Mouse (Mus musculus) heart, adult 11 months (tissue): Measurements from ENCODE around the gene Tead1.

Experiments
- DNase-seq: peaks from one replicate; pipeline ENCODE4 v3.0.0; 2022

Tead1 gene

DNA sequence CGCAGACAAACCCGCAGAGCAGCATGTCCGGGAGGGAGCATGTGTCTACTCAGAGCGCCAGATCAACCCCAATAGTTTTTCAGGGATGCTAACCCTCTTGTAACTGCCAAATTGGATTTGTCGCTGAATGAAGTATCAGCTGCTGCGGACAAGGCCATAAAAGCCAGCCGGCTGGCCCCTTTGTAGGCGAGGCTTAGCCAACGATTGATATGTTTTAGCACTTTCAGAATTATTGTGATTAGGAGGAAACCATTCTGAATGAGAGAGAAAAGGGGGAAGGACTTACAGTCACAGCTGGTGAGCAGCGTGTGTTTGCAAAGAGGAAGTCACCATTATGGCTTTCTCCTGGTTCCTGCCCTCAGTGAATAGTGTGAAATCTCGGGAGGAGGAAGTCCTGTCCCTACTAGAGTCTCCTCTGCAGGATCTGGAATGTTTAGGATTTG lies 146.2 kb downstream of the Tead1 start:
- DNase-seq: peak; percentile 93

DNA sequence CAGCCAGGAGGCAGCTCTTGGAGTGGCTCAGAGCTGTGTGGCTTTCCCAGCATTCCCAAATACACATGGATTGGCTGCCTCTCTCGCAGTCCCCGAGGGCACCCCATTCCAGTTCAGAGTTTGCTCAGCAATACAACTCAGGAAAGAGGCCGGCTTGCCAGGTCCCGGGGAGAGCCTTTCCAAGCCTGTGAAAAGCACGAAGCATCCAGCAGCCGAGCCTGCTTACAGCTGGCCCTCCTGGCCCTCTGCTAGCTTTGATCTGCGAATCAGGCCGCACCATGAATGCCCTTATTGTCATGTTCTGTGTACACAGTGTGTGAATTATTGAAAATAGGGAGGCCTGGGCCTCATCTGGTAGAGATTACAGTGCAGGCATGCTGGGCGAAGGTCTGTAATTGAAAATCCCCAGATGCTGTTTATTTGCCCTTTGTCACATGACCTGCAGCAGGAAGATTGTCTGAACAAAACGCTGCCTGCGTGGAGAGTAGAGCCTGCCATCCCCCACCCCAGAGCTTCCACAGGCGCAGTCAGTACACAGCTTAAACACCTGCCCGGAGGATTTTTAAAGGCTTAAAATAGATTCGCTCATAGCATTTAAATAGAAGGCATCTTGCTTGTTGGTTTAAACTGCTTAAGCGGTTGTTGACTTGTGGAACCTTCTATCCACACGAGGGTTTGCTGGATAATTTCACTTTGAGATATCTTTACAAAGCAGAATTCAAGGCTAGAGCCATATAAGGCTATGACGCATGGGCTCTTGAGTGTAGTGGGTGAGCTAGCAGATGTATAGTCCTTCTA lies 147.2 kb downstream of the Tead1 start:
- DNase-seq: peak; percentile 98

DNA sequence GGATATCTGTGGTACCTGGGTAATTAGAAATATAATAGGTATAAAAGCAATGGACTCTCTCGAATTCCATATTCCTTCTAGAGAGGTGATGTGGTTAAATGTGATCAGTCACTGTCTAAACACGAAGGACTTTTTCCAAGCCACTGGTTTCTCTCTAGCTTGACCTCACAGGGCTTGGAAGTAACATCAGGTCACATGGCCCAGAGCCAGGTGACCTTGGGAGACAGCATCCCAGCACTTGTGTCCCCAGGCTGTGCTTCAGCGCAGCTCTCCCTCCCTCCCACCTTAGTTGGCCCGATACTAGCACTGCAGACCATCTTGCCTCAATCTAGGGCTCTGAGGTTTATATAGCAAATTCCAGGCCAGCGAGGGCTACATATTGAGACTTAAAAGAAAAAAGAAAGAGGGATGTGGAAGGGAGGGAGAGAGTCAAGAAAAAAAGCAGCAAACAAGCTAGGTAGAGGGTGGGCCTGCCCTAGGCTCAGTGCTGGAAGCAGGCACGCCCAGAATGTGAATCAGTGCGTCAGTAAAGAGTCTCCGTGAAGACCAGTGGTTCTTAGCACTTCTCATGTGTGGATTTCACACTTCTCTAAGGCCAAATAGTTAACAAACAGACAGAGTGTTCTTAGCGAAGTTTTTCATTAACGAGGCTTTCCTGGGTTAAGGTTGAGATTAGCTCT lies 149.0 kb downstream of the Tead1 start:
- no peak for DNase-seq

DNA sequence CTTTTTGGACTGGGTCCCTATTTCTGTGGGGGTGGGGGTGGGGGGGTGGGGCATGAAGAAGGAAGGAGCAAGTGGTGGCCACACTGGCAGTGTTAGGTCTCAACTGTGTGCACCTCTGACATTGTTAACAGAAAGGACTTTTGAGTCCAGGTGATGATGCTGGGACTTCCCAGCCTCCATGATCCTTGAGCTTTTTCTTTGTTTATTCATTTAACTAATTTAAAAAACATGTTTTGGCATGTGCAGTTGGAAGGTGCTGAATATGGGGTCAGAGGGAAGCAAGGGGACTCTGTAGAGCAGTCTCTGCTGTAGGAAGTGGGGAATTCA lies 149.5 kb downstream of the Tead1 start:
- DNase-seq: no peak

DNA sequence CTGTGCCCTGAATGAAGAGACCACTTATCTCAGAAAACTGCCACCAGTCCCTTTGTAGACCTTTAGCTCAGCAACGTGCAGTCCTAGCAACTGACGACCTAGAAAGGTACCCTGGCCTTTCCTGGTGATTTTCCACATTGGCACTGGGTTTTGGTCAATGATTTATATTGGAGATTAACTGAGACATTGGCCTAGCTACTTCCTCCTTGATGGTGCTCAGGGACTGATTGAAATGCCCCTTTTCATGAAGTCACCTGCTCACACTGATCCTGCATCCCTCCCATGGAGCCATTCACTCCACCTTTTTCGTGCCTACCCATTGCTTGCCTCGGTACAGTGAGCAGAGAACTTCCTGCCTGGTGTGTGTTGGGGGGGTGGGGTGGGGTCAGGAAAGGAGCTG lies 151.8 kb downstream of the Tead1 start:
- no peak for DNase-seq

DNA sequence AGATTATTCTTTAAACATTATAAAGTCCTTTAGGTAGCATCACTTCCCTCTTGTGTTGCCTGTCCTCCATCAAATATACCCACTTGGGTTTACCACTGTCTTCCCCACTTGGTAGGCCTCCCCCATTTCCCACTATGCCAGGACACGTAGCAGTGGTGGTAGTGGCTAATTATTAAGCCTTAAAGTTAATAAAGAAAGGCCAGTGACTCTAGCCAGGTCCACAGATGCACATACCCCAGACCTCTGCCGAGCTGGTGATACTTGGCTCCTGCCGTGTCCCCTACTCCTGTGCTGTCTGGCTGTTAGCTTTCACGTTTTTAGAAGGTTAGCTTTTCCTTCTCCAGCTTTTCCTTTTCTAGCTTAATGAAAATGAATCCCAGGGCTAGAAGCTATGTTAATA lies 152.3 kb downstream of the Tead1 start:
- no peak for DNase-seq

DNA sequence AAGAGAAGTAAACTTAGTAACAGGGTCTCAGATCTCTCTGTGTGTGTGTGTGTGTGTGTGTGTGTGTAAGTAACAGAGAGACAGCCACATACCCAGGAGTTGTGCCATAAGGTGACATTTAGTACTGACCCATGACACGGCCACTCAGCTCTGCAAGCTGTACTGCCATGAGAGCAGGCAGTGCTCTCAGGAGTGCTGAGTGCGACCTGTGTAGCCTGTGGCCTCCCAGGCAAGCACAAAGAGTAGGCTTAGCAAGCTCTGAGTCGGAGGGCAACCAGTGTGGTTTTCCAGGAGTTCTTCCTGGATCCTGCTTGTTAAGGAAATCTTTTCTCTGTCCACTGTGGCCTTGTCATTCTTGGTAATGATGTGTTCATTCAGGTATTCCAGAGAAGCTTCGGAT lies 154.0 kb downstream of the Tead1 start:
- DNase-seq: no peak

DNA sequence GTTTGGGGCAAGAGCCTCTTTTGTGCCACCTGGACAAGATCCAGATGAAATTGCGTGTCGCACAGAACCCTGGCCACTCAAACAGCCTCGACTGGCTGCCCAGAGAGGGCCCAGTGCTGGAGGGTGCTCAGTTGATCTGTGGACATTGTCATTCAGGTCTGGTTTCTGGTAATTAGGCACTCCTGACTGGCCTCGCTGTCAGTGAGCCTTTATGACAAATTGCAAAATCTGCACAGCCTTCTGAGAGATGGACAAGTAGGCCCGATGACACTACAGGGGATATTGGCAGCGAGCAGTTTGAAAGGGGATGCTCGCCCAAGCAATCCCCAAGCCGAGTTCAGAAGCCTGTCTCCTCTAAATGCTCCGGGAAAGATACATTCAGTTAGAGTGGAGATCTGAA lies 157.0 kb downstream of the Tead1 start:
- DNase-seq: no peak

DNA sequence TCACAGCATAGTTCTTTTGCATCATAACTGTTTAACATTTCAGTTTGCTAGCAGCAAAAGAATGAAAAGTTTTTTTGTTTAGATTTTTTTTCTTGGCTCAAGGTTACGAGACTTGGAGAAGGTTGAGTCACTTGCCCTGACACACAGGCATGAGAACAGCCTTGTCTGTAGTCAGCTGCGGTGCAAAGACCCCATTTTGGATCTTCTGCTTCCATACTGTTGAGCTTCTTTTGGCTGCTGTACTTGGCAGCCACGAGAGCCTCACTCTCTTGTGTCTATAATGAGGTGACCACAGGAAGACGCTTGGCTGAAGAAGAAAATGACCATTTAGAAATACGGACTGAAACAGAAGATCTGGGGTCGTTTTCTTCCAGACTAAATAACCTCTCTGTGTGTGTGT lies 159.0 kb downstream of the Tead1 start:
- no peak for DNase-seq

DNA sequence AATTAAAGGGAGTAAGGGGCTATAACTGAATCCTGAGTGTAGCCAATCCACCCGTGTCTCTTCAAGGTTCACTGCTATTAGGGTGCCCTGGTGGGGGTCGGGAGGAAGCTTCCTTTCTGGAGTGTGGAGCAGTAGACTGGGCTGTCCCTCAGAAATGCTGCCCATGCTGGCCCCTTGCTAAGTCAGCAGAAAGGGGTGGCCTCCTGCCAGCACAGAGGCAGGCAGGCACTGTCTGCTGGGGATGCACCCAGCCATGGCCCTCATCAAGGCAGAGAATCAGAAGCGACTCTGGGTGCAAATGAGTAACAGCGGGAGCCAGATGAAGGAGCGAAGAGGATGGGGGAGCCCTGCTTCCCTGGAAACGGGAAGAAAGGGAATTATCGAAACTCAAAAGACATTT lies 161.2 kb downstream of the Tead1 start:
- DNase-seq: no peak

DNA sequence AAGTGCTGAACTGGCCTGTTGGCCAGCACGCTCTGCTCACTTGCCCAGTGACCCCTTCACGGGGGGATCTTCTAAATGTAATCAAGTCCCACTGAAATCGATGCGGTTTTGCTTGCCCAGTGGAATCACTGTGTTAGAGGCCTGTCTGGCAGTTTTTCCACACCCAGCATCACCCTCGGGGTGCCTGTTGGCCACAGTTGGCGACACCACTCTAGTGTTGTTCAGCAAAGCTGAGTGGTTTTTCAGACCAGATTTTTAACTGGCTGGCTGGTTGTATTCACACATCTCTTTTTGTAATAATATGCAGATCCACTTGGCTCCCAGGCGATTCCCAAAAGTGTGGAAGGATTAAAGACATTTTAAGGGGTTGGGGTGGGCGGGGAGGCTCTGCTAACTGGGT lies 161.8 kb downstream of the Tead1 start:
- no peak for DNase-seq

DNA sequence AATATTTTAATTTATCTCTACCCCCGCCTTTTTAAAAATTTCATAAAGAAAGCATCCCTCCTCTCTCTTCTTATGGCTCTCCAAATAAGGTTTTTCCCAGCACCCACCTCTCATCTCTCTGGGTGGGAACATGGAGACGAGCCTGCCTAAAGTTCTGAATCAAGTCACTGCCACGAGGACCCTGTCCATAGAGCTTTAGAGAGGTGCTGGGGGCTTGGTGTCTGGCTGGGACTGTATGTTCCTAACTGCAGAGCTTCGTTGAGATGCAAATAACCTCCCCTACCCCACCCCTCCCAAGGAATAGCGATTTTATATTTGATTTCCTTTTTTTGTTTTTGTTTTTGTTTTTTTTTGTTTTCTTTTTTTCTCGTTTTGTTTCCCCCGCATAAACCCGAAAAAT lies 162.4 kb downstream of the Tead1 start:
- DNase-seq: no peak

DNA sequence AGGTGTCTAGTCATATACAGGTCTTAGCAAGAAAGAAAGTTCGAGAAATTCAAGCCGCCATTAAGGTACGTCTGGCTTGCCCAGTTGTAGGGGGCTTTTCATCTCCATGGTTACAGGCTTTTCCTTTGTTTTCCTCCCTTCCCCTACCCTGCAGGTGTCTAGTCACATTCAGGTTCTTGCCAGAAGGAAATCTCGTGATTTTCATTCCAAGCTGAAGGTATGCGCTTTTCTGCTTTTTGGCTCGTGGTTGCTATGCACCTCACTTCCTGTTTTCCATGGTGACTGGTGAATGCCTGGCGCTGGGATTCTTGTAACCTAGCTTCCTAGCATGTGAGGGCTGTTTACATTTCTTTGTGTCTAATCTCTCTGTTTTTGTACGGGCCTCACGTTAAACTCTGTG lies 162.8 kb downstream of the Tead1 start:
- no peak for DNase-seq

DNA sequence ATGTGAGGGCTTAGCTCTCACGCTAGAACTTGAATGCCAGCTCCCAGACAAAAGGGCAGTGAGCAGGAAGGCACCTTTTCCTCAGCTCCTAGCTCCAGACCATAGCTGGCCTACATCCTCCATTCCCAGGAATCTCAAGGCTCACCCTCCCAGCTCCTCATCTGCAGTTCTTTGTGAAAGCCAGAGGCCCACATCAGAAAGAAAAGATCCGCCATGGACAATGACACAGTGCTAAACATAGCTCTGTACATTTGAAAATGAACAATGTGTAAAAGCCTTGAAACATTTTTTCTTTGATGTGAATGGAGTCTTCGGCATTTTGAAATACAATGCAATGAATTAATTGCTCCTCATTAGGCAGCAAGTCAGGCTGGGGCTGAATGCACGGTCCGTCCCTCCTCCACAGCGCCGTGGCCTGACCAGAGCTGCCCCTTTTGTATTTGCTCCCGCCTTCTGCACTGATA lies 172.2 kb downstream of the Tead1 start:
- no peak for DNase-seq

DNA sequence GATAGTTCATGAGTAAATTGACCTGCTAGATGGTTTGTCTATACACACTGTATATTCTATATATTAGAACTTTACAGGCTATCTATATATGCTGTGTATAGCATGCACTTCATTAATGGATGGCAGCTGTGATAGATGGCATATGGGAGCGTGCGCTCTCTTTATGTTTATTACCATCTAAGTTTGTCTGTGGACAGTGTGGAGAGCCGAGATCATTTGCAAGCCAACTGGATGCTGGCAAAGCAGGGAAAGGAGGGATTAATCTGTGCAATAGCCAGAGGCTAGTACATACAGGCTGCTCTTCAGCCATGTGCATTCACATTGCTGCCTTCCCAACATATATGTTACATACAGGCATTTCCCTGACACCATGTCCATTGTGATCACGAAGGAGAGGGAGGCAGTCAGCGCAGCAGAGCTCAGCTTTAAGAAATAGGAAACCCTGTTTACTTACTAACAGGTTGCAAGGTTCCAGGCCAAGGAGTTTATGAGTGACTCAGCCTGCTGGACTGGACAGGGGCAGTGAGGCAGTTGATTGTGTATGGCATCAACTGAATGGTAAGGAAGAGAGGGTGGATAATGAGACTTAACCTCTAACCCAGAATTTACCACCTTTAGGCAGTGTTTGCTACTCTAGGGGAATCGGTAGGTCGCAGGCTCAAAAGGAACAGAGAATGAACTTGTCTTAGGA lies 173.2 kb downstream of the Tead1 start:
- peak; percentile 68 for DNase-seq

DNA sequence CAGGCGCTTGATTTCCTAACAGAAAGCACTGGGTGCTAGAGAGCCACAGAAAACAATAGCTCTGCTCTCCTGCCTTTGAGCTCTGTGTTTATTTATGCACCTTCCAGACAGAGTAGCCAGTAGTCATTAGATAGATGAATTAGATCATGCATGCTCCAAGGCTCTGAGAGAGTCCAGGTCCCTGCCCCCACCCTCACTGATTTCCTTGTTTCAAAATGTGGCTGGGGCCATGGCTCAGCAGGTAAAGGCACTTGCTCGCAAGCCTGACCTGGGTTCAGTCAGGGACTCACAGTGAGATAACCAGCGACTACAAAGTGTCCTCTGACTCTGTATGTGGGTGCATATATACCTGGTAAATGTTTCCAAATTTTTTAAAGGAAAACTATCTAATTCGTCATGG lies 174.7 kb downstream of the Tead1 start:
- peak; percentile 77 for DNase-seq

DNA sequence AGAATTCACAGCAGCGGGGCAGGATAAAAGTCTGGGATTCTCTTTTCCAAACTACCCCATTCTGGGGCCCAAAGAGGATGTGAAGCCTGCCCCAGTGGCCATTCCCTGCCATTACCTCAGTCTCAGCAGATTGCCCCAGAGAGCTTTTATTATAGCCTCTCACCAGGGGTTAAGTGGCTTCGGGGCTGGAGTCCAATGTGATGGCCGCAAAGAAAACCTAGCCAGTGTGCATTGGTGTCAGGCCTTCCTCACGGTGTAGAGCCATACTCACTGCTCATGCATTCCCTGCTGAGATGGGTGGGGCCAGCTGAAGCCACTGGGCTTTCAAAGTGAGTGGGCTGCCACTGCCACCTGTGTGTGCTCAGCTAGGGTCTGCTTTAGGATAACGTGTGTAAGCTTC lies 175.4 kb downstream of the Tead1 start:
- DNase-seq: peak; percentile 83

DNA sequence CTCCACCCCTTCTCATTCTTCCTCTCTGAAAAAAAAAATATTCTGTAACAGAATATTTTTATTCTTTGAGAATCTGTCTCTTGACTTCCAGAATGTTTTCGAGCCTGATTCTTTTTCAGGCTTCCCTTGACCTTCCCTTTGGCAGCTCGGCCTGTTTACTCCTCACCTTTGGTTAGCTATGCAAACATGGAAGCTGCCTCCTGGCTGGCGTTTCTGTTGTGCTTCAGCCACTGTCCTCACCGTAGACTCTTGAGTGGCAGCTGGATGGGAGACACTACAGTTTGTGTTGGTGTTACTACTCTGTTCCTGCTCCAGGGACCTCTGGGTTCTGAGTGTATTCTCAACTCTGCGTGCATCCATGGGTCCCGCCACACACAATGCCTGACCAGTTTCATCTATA lies 176.3 kb downstream of the Tead1 start:
- peak; percentile 82 for DNase-seq

DNA sequence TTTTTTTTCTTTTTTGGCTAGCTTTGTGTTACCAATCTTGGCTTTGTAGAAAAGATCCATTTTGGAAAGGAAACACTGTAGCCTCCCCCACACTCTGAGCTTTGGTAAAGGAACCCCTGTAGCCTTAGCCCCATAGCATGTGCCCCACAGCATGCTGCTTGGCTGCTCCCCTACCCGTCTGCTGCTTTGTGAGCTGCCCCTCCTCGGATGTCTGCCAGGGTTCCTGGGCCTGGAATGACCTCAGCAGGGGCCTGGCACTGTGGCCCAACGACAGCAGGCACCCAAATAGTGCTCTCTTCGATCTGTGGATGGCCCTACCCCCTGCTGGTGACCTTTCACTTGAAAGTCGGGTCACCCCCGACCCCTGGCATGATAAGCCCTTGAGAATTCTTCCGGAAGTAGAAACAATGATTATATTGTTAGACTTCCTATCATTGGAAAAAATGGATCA lies 177.0 kb downstream of the Tead1 start:
- DNase-seq: peak; percentile 95

DNA sequence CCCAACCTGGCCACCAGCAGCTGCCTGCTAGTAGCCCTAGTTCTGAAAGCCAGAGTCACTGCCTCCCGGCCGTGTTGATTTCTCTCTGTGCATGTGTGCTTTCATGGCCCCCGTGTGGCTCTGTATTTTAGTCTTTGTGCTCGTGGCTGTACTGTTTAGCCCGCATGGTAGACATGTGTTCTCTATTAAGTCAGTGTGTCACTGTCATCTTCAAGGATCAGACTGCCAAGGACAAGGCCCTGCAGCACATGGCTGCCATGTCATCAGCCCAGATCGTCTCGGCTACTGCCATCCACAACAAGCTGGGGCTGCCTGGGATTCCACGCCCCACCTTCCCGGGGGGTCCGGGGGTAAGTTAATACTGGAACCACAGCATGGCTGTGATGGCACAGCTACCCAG lies 177.5 kb downstream of the Tead1 start:
- peak; percentile 87 for DNase-seq

DNA sequence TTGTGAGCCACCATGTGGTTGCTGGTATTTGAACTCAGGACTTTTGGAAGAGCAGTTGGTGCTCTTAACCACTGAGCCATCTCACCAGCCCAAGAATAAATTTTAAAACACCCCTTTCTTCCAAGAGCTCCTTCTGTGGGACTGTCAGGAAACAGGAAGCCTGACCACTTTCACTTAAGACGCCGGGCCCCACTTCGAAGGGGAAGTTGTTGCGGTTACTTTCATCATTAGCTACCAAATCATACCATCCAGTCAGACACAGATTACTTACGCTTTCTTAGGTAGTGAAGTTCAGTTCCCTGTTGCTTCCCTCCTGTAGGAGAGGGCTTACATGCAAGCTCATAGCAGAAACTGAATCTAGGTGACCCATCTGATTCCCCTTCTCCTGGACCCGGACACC lies 180.8 kb downstream of the Tead1 start:
- no peak for DNase-seq

DNA sequence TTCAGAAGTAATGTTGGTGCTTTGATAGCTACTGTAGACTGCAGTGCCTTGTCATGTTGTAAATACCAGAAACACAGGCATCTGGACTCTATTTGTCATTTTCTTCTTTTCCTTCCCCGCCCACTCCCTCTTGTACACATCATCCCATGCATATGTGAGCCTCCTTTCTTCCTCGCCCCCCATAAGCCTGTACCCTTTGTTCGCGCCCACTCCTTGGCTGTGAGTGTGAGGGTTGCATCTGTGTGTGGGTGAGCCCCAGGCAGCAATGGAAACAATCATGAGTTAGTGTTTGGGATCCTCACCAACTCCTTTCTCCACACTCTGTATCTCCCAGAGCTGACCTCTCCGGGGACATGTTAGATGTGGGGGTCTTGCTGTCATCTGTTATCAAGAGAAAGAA lies 183.0 kb downstream of the Tead1 start:
- DNase-seq: no peak

DNA sequence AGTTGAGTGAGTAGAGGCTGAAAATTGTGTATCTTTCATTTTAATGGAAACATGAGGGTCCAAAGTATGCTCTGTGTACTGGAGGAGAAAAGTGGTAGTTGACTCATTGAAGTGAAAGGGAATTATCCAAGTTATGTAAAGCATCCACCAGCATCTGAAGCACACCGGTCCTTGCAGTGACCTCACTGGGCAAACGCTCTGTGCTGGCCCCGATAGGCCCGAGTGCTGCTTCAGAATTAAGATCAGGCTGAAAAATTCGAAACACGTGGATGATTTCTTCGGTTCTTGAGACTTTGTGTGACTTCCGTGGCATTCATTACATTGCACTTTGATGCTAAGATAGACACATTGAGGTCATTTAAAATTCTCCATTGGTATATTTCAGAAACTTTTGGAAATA lies 185.1 kb downstream of the Tead1 start:
- DNase-seq: no peak

DNA sequence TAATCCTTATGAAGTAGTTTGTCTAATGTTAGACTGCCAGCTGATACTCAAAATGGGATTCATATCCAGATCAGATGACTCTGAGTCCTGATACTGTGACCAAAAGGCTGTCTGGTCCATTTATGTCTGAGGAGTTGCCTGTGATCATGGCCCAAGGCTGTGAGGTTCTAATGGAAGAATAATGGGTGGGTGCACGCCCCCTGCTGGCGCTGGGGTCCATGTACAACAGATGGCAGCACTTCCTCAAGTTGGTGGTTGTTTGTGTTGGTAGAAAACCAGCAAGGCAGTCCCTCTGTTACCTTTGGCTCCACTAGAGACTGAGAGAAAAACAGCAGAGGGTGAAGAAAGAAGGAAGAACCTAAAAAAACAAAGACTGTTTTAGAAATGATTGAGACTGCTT lies 186.6 kb downstream of the Tead1 start:
- peak; percentile 95 for DNase-seq
